Mouse (Mus musculus): ENCODE data around the gene Prr18.

GRCm38 (mm10) chr17:8296313-8296844, 40.9 kb upstream of the Prr18 start:
- TF ChIP-seq EP300 (IDR thresholded peaks at IDR 0.05; ENCODE audit: low read depth) (no peak), CTCF (IDR thresholded peaks at IDR 0.05; ENCODE audit: low read depth) (no peak)

Measured in heart, postnatal 0 days (tissue).